Mouse (Mus musculus): ENCODE measurements around the gene Fbxw10.

Fbxw10 gene

GRCm38 (mm10) chr11:62831906-62832305 lies 15.0 kb upstream of the Fbxw10 start:
- no peak for DNase-seq (ENCODE audit: low read depth, low spot score)

- peak; percentile 16 for DNase-seq (ENCODE audit: low read depth, low spot score)
Measured at GRCm38 (mm10) chr11:62844562-62844961, 2.3 kb upstream of the Fbxw10 start.

GRCm38 (mm10) chr11:62845730-62846129 lies 1.1 kb upstream of the Fbxw10 start:
- DNase-seq (ENCODE audit: low read depth, low spot score): no peak

- DNase-seq (ENCODE audit: low read depth, low spot score): no peak
Measured at GRCm38 (mm10) chr11:62847655-62848191, 854 bp downstream of the Fbxw10 start.

GRCm38 (mm10) chr11:62848301-62848700 lies 1.4 kb downstream of the Fbxw10 start:
- DNase-seq (ENCODE audit: low read depth, low spot score): no peak

- DNase-seq (ENCODE audit: low read depth, low spot score): no peak
Measured at GRCm38 (mm10) chr11:62851199-62851598, 4.3 kb downstream of the Fbxw10 start.

GRCm38 (mm10) chr11:62853334-62853733 lies 6.5 kb downstream of the Fbxw10 start:
- no peak for DNase-seq (ENCODE audit: low read depth, low spot score)

GRCm38 (mm10) chr11:62865562-62865961 lies 18.7 kb downstream of the Fbxw10 start:
- DNase-seq (ENCODE audit: low read depth, low spot score): no peak

- no peak for DNase-seq (ENCODE audit: low read depth, low spot score)
Measured at GRCm38 (mm10) chr11:62866685-62867084, 19.8 kb downstream of the Fbxw10 start.

GRCm38 (mm10) chr11:62869201-62869600 lies 22.3 kb downstream of the Fbxw10 start:
- DNase-seq (ENCODE audit: low read depth, low spot score): no peak

- no peak for DNase-seq (ENCODE audit: low read depth, low spot score)
Measured at GRCm38 (mm10) chr11:62869715-62870371, 23.0 kb downstream of the Fbxw10 start.

- DNase-seq (ENCODE audit: low read depth, low spot score): no peak
Measured at GRCm38 (mm10) chr11:62873479-62873878, 26.6 kb downstream of the Fbxw10 start.

- DNase-seq (ENCODE audit: low read depth, low spot score): no peak
Measured at GRCm38 (mm10) chr11:62875696-62876095, 28.8 kb downstream of the Fbxw10 start.

GRCm38 (mm10) chr11:62876445-62876844 lies 29.6 kb downstream of the Fbxw10 start:
- DNase-seq (ENCODE audit: low read depth, low spot score): peak; percentile 66

GRCm38 (mm10) chr11:62877391-62877790 lies 30.5 kb downstream of the Fbxw10 start:
- no peak for DNase-seq (ENCODE audit: low read depth, low spot score)

- no peak for DNase-seq (ENCODE audit: low read depth, low spot score)
Measured at GRCm38 (mm10) chr11:62878728-62879127, 31.9 kb downstream of the Fbxw10 start.

GRCm38 (mm10) chr11:62879220-62880048 lies 32.6 kb downstream of the Fbxw10 start, which contains the start of gene Tvp23b:
TSS of gene Tvp23b (plus strand) at chr11:62879455.
- peak; percentile 99 for DNase-seq (ENCODE audit: low read depth, low spot score)

- DNase-seq (ENCODE audit: low read depth, low spot score): no peak
Measured at GRCm38 (mm10) chr11:62883407-62883806, 36.5 kb downstream of the Fbxw10 start.

- DNase-seq (ENCODE audit: low read depth, low spot score): no peak
Measured at GRCm38 (mm10) chr11:62885323-62885722, 38.5 kb downstream of the Fbxw10 start.

GRCm38 (mm10) chr11:62890796-62891195 lies 43.9 kb downstream of the Fbxw10 start:
- no peak for DNase-seq (ENCODE audit: low read depth, low spot score)

- no peak for DNase-seq (ENCODE audit: low read depth, low spot score)
Measured at GRCm38 (mm10) chr11:62891763-62892162, 44.9 kb downstream of the Fbxw10 start.

GRCm38 (mm10) chr11:62901699-62902323 lies 54.9 kb downstream of the Fbxw10 start:
- peak; percentile 56 for DNase-seq (ENCODE audit: low read depth, low spot score)

Data from CD4-positive helper T cell, adult 2 months (primary cell).